Mouse (Mus musculus): ENCODE measurements around the gene Pex3.

- TF ChIP-seq POLR2A (IDR thresholded peaks at IDR 0.05; ENCODE audit: insufficient read depth, low read depth, low read length) (no peak), CTCF (IDR thresholded peaks at IDR 0.05) (no peak), EP300 (IDR thresholded peaks at IDR 0.05; ENCODE audit: insufficient read depth, low read depth, low read length) (no peak)
Observed at GRCm38 (mm10) chr10:13570697-13571538, 18.0 kb upstream of the Pex3 start.
